Mouse (Mus musculus) thymus, postnatal 10 days (tissue): ENCODE data around the gene Adat2.

ENCODE experiments used
- DNase-seq, 2 experiments: peaks; one replicate each; pipeline ENCODE4 v3.0.0; 2021; ENCODE audit warnings: low spot score in 2 of 2

Adat2 gene

GRCm38 (mm10) chr10:13596073-13596472, 43.4 kb downstream of the Adat2 start:
- DNase-seq, result no peak

- DNase-seq, result no peak
Measured at GRCm38 (mm10) chr10:13596866-13597265, 44.2 kb downstream of the Adat2 start.

DNA sequence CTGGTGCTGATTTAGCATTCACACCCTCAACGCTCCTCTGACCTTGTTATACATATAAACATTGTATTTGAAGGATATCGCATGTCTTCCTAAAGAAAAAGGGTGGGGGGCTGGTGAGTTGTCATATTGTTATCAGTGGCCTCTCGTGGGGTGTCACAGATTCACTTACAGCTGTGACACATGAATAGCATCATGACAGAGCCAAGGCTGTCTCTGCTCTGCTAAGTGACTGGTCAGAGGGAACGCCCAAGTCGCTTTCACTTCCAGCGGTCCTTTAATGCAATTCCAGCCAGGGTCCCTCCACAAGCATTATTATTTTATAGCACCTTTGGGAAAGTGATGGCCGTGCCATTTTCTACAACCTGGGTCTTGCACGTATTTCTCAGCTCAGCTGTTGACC, 44.8 kb downstream of the Adat2 start:
- no peak for DNase-seq

- no peak for DNase-seq
Measured at GRCm38 (mm10) chr10:13600926-13601325, 48.2 kb downstream of the Adat2 start.
